Mouse (Mus musculus) heart, embryonic 11.5 days (tissue): ENCODE results near the gene Galnt18. TPM values are rescaled to one million over a fixed set of nuclear protein-coding genes. Genes with fewer than 3 reads are reported as not detected.
A peak's percentile ranks its signal among the peaks of the same experiment; 100 is the strongest.

Source experiments
- ATAC-seq: fragments of 200-750 bp; cut with Nextera tagmentation; replicated peaks from 2 replicates; pipeline ENCODE4 v1.8.0; 2017; ENCODE audit warnings: moderate library complexity; ENCODE audit not compliant: insufficient number of reproducible peaks, low FRiP score, low TSS enrichment
- H3K27ac ChIP-seq: fragments of 300-500 bp; sonication (generic); 2 replicates; pipeline ENCODE4 v1.5.1; 2014; ENCODE audit warnings: mild to moderate bottlenecking, low read depth, low read length
- H3K27me3 ChIP-seq: fragments of 300-500 bp; sonication (generic); 2 replicates; pipeline ENCODE4 v1.6.1; 2014; ENCODE audit warnings: mild to moderate bottlenecking, low read length, mixed read lengths; ENCODE audit not compliant: control insufficient read depth, insufficient read depth
- H3K36me3 ChIP-seq: fragments of 300-500 bp; sonication (generic); 2 replicates; pipeline ENCODE4 v1.6.1; 2014; ENCODE audit warnings: mild to moderate bottlenecking, low read length, moderate library complexity, mixed read lengths; ENCODE audit not compliant: control insufficient read depth, insufficient read depth
- H3K4me1 ChIP-seq: fragments of 300-500 bp; sonication (generic); 2 replicates; pipeline ENCODE4 v1.6.1; 2014; ENCODE audit warnings: low read length; ENCODE audit not compliant: control insufficient read depth, insufficient read depth
- H3K4me2 ChIP-seq: fragments of 300-500 bp; sonication (generic); 2 replicates; pipeline ENCODE4 v1.6.1; 2014; ENCODE audit warnings: mild to moderate bottlenecking, moderate library complexity
- H3K4me3 ChIP-seq: fragments of 300-500 bp; sonication (generic); 2 replicates; pipeline ENCODE4 v1.5.1; 2014; ENCODE audit warnings: low read depth, low read length
- H3K9ac ChIP-seq: fragments of 300-500 bp; sonication (generic); 2 replicates; pipeline ENCODE4 v1.6.1; 2014; ENCODE audit warnings: mild to moderate bottlenecking, low read depth, low read length, moderate library complexity
- H3K9me3 ChIP-seq: fragments of 300-500 bp; sonication (generic); replicated peaks from 2 replicates; pipeline ENCODE4 v1.6.1; 2016; ENCODE audit warnings: low read length; ENCODE audit not compliant: control insufficient read depth
- WGBS: fragments of 180-500 bp; shearing (Covaris S2); extraction: QIAGEN DNeasy Blood & Tissue Kit; methylation state at CpG from one replicate; pipeline ENCODE4 v1.1.7; 2014; ENCODE audit not compliant: insufficient replicate concordance; 5-methylcytosine and 5-hydroxymethylcytosine counted together
- polyA plus RNA-seq: library from polyadenylated mRNA; unstranded; fragments of >200 nt; fragmentation: Nextera tagmentation; extraction: Ambion mirVana; gene quantifications from 2 replicates; pipeline ENCODE4 v1.2.1, GENCODE M21; 2014

The Galnt18 gene
- 6.1 and 6.6 TPM in 2 replicates for polyA plus RNA-seq

DNA sequence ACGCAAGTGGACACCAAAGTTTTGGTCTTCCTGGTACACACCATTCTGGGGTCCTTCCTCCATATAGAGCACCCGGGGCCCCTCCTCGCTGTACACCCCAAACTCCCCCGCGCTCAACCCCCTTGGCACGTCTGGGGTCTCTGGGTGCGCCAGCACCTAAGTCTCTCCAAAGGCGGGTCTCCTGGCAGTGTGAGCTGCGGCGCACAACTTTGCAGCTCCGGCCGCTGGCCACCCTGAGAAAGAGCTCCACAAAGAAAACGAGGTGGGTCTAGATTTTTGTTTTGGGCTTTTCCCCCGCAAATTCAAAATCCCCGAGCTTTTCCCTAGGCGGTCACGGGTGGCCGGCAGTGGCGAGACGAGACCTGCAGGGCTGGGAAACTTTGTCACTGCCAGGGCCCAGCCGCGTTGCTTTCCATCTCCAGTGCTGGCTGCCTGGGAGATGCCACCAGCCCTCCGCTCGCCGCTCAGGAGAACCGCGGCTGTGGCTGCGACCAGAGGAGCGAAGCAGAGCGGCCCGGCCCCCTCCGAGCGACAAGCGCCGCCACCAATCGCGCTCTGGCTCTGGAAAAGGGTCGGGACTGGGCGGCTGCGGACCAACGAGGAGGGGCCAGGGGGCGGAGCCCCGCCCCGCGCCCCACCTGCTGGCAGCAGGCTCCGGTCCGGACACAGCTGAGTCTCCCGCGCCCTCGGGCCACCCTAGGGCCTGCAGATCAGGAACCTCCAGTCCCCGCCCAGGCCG lies at the start of gene Galnt18:
Gene Galnt18 (minus strand): TSS at position 474 of the 739 bp plus-strand sequence.
- H3K4me3 ChIP-seq: peak within 1 kb of the TSS; percentile 48
- H3K9ac ChIP-seq: peak within 1 kb of the TSS; percentile 57
- H3K4me2 ChIP-seq: peak within 1 kb of the TSS; percentile 80
- peaks cover 5% of the 10 kb centered on the region for H3K27me3 ChIP-seq
- H3K9me3 ChIP-seq: no peaks in the 10 kb centered on the region
- H3K4me1 ChIP-seq: 0 out of 2 replicates have a peak, but pooled peaks cover 3% of the 10 kb centered on the region
- no peaks in the 10 kb centered on the region for H3K36me3 ChIP-seq
- H3K27ac ChIP-seq: no peak within 1 kb of the TSS
- peak; percentile 92 for ATAC-seq
- under 1% methylated on average over 51 of the region's 52 CpGs for WGBS

DNA sequence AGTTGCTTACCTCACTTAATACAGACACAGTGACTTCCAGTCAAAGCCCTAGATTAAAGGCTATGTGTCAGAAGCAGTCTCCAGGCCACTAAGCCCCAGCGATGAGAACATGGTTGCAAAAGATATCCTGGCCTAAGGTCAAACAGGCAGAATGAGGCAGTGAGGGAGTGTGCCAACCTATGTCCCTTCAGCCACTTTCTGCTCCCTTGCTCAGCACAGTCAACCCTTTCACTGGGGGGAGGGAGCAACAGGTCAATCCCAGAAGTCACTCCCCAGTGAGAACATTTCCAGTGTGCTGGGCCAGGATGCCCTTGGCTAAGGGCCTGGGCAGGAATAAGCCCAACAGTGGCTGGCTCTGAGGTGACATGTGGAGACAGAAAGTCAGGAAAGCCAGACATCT lies 47.6 kb upstream of the Galnt18 start:
- Histone ChIP-seq H3K27ac (no peak overlapping the region), H3K4me2 (no peak overlapping the region), H3K9ac (no peak overlapping the region), H3K4me1 (no peaks in the 10 kb centered on the region), H3K9me3 (no peaks in the 10 kb centered on the region), H3K36me3 (no peaks in the 10 kb centered on the region), H3K27me3 (peaks cover 3% of the 10 kb centered on the region; the same call in 1 of the 2 replicates), H3K4me3 (no peak overlapping the region)
- WGBS: 71% methylated on average over 1 of the region's 1 CpGs
- ATAC-seq: no peak

DNA sequence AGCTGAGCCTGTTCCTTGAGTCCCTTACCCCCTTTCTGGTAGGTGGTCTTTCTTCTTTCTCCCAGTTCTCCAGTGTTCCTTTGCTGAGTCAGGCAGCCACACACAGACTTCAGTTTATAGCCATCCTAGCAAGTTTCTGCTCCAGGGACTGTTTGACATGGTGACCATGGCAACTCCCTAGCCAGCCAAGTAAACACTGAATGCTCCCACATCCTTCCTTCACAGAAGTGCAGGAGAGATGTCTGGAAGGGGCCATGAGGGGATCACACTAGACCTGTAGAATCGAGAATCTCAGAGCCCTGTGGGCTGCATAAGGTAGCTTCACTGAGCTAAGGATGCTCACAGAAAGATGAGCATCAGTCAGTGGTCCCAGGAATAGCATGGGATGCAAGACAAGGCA lies 33.3 kb upstream of the Galnt18 start:
- Histone ChIP-seq H3K4me1 (no peaks in the 10 kb centered on the region), H3K4me3 (no peak overlapping the region), H3K36me3 (no peaks in the 10 kb centered on the region), H3K27me3 (no peaks in the 10 kb centered on the region), H3K9ac (no peak overlapping the region), H3K4me2 (no peak overlapping the region), H3K9me3 (no peaks in the 10 kb centered on the region), H3K27ac (no peak overlapping the region)
- WGBS: 48% methylated on average over 1 of the region's 1 CpGs
- no peak for ATAC-seq

DNA sequence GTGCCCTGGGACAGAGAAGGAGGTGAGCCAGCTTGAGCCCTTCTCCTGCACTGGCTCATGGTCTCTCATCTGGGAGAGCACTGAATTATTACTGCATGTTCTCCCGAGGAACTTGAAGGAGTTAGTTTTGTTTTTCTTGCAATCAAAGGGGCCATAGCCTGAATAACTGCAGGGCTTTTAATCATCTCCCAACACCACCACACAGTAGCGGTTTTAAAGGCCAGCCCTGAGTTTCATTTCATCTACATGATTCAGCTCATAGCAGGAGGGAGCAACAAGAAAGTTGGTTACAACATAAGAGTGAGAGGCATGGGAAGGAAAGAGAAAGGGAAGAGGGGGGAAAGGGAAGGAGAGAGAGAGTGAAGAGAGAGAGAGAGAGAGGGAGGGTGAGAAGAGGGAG lies 31.3 kb upstream of the Galnt18 start:
- 61% methylated on average over 2 of the region's 2 CpGs for WGBS
- H3K27me3 ChIP-seq: no peaks in the 10 kb centered on the region
- no peaks in the 10 kb centered on the region for H3K36me3 ChIP-seq
- no peaks in the 10 kb centered on the region for H3K9me3 ChIP-seq
- no peak overlapping the region for H3K27ac ChIP-seq
- no peak overlapping the region for H3K4me3 ChIP-seq
- no peak overlapping the region for H3K4me2 ChIP-seq
- H3K9ac ChIP-seq: no peak overlapping the region
- no peak for ATAC-seq
- no peaks in the 10 kb centered on the region for H3K4me1 ChIP-seq

DNA sequence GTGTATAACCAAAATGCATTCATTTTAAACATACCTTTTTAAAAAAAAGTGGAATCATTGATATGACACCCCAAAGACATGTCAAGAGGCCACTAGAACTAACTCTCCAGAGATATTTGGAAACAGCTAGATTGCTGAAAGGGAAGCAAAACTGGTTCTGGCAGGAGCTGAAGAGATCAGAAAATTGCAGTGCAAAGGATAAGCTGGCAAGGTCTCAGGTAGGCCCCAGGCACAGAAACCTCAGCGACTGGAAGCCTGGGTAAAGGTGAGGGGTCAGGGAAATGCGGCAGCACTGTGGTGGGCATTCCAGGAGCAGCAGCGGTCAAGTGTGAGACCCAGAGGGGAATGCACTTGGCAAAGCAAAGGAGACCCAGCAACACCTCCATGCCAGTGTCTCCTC lies 30.0 kb upstream of the Galnt18 start:
- Histone ChIP-seq H3K4me3 (no peak overlapping the region), H3K36me3 (no peaks in the 10 kb centered on the region), H3K27ac (no peak overlapping the region), H3K9me3 (no peaks in the 10 kb centered on the region), H3K4me1 (no peaks in the 10 kb centered on the region), H3K4me2 (no peak overlapping the region), H3K27me3 (no peaks in the 10 kb centered on the region), H3K9ac (no peak overlapping the region)
- ATAC-seq: no peak
- WGBS: 65% methylated on average over 3 of the region's 3 CpGs

DNA sequence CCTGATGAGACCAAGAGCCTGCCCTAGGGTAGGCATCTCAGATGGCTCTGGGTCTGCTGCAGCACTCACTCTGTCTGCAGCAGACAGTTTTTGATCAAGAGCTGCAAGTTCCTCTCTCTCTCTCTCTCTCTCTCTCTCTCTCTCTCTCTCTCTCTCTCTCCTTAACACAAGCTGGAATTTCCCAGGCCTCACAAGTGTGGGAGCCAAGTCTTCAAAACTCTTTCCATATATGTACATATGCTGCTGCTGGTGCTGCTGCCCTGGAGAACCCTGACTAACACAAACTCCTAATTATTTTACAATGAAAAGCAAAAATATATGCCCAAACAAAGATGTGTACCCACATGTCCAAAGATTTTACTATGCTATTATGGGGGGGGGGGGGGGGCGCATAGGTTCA lies 26.3 kb upstream of the Galnt18 start:
- no peaks in the 10 kb centered on the region for H3K9me3 ChIP-seq
- H3K36me3 ChIP-seq: no peaks in the 10 kb centered on the region
- no peak overlapping the region for H3K27ac ChIP-seq
- ATAC-seq: no peak
- no peak overlapping the region for H3K4me3 ChIP-seq
- 86% methylated on average over 1 of the region's 1 CpGs for WGBS
- H3K9ac ChIP-seq: no peak overlapping the region
- H3K27me3 ChIP-seq: no peaks in the 10 kb centered on the region
- H3K4me1 ChIP-seq: no peaks in the 10 kb centered on the region
- H3K4me2 ChIP-seq: no peak overlapping the region

DNA sequence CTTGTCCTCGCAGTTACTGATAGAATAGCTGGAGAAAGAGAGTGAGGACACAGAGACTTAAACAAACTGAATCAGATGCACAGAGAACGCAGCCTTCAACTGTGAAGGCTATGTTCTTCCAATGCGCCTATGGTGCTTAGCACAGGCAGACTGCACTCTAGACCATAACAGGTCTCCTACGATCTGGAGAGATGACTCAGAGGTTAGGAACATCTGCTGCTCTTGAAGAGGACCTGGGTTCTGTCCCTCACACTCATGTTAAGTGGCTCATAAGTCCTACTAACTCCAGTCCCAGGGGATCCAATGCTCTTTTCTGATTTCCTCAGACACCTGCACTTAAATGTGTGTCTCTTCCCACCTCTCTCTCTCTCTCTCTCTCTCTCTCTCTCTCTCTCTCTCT lies 24.9 kb upstream of the Galnt18 start:
- Histone ChIP-seq H3K9ac (no peak overlapping the region), H3K9me3 (no peaks in the 10 kb centered on the region), H3K4me3 (no peak overlapping the region), H3K4me1 (no peaks in the 10 kb centered on the region), H3K27ac (no peak overlapping the region), H3K4me2 (no peak overlapping the region), H3K27me3 (no peaks in the 10 kb centered on the region), H3K36me3 (no peaks in the 10 kb centered on the region)
- no peak for ATAC-seq
- WGBS: 66% methylated on average over 4 of the region's 4 CpGs

DNA sequence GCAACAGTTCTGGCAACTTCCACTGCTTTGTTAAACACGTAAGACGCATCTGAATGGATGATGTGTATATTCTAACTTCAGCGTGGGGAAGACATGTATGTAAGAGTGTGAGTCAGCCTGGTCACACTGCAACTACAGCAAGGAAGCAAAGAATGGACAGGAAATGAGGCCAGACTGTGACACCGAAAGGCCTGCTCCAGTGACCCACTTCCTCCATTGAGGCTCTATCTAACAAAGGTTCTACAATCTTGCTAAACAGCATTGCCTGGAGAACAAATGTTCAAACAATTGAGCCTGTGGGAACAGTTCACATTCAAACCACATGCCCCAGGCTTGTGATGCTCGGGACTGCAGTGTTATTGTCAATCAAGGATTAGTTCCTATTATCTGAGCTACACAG lies 21.0 kb upstream of the Galnt18 start:
- Histone ChIP-seq H3K4me3 (no peak overlapping the region), H3K4me2 (no peak overlapping the region), H3K36me3 (no peaks in the 10 kb centered on the region), H3K27ac (no peak overlapping the region), H3K4me1 (peaks cover 11% of the 10 kb centered on the region), H3K9ac (no peak overlapping the region), H3K9me3 (no peaks in the 10 kb centered on the region), H3K27me3 (no peaks in the 10 kb centered on the region)
- no peak for ATAC-seq
- 72% methylated on average over 5 of the region's 5 CpGs for WGBS

DNA sequence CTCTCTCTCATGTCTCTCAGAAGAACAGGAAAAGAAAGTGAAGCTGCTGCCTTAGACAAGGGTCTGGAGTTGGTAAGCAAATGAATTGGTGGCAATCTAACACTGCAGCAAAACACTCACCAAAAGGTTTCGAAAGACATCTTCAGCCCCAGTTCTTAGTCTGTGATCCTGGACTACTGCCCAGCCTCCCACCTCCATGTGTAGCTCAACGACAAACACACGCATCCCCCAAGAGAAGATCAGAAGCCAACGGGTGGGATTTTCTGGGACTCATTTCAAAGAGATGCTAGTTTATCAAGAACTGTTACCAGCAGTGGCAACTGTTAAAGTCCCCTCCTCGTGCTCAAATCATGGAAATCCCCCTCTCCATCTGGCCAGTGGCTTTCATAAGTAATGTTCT lies 20.3 kb upstream of the Galnt18 start:
- no peak overlapping the region for H3K9ac ChIP-seq
- no peak overlapping the region for H3K4me2 ChIP-seq
- ATAC-seq: no peak
- H3K9me3 ChIP-seq: no peaks in the 10 kb centered on the region
- peaks cover 11% of the 10 kb centered on the region for H3K4me1 ChIP-seq
- 83% methylated on average over 5 of the region's 5 CpGs for WGBS
- no peak overlapping the region for H3K27ac ChIP-seq
- no peak overlapping the region for H3K4me3 ChIP-seq
- H3K27me3 ChIP-seq: no peaks in the 10 kb centered on the region
- H3K36me3 ChIP-seq: no peaks in the 10 kb centered on the region
